7 mouse cellular contexts compared by ENCODE assay signal in genomic region chr11:30771267-30771903, GRCm38 (mm10). TPM values are rescaled to one million over a fixed set of nuclear protein-coding genes. Genes with fewer than 3 reads are reported as not detected.
A peak's percentile ranks its signal among the peaks of the same experiment; 100 is the strongest.
DNase-seq lines count a peak whose midpoint lies in the region; ATAC-seq lines count a peak whose summit lies in the region.

TSS of gene Psme4 (plus strand) at chr11:30771726.

- H3K4me1 ChIP-seq in intestine, embryonic 15.5 days (replicated peaks) = 0 out of 2 replicates have a peak, but pooled peaks cover 2% of the 10 kb centered on the region
- H3K4me1 ChIP-seq in midbrain, embryonic 10.5 days = peaks cover 22% of the 10 kb centered on the region

- no peaks in the 10 kb centered on the region for H3K27me3 ChIP-seq in intestine, embryonic 15.5 days (replicated peaks)
- H3K27me3 ChIP-seq in midbrain, embryonic 10.5 days (ENCODE audit: low read depth, poor library complexity, severe bottlenecking) = no peaks in the 10 kb centered on the region

- H3K9ac ChIP-seq in intestine, embryonic 15.5 days = peak within 1 kb of the TSS; percentile 99

- H3K36me3 ChIP-seq in intestine, embryonic 15.5 days = no peaks in the 10 kb centered on the region
- H3K36me3 ChIP-seq in midbrain, embryonic 10.5 days = no peaks in the 10 kb centered on the region

- peak within 1 kb of the TSS; percentile 96 for H3K4me3 ChIP-seq in intestine, embryonic 15.5 days (replicated peaks)
- peak within 1 kb of the TSS; percentile 94 for H3K4me3 ChIP-seq in midbrain, embryonic 10.5 days

- H3K9me3 ChIP-seq in intestine, embryonic 15.5 days = no peaks in the 10 kb centered on the region
- H3K9me3 ChIP-seq in midbrain, embryonic 10.5 days (replicated peaks) = no peaks in the 10 kb centered on the region

- peak; percentile 93 to 94 for DNase-seq in adrenal gland, adult 18-20 months (ENCODE audit: low spot score in 2 of 2)
- DNase-seq in embryo, embryonic 11 days = peak; percentile 98
- peak; percentile 90 to 96 for DNase-seq in gastrocnemius, postnatal 36 days
- DNase-seq in left cerebral cortex, postnatal 25 days (ENCODE audit: low spot score in 2 of 2) = peak; percentile 91 to 95
- DNase-seq in midbrain, embryonic 10.5 days (ENCODE audit: low spot score) = peak; percentile 95
- DNase-seq in right cerebral cortex, postnatal 4 days = peak; percentile 88

- intact Hi-C loops in gastrocnemius, postnatal 36 days (cut with DNase I) = no loop called here
- intact Hi-C loops in left cerebral cortex, postnatal 25 days (cut with DNase I) = no loop called here

- ATAC-seq in intestine, embryonic 15.5 days = peak; percentile 99

- peak within 1 kb of the TSS; percentile 70 for H3K4me2 ChIP-seq in intestine, embryonic 15.5 days (replicated peaks)

- under 1% methylated on average over 43 of the region's 43 CpGs for WGBS in intestine, embryonic 15.5 days
- 1% methylated on average over 43 of the region's 43 CpGs for WGBS in midbrain, embryonic 10.5 days

- peak within 1 kb of the TSS; percentile 93 for H3K27ac ChIP-seq in intestine, embryonic 15.5 days
- H3K27ac ChIP-seq in midbrain, embryonic 10.5 days (replicated peaks) = peak within 1 kb of the TSS; percentile 96

RNA-seq across cellular contexts. Expression of gene Psme4, which starts in this region (rescaled TPM):
- total RNA-seq in adrenal gland, adult 18-20 months (2021) = 10 to 100 TPM; 48.8 to 61.6 TPM
- 100 to 1,000 TPM; 152 to 161 TPM for total RNA-seq in gastrocnemius, postnatal 36 days (2021)
- 16.4 and 17.5 TPM in 2 replicates for polyA plus RNA-seq in intestine, embryonic 15.5 days (2015; fragmentation: Nextera tagmentation; extraction: Ambion mirVana)
- total RNA-seq in left cerebral cortex, postnatal 25 days (2021) = 10 to 100 TPM; 41.7 to 51.1 TPM
- polyA plus RNA-seq in midbrain, embryonic 10.5 days (2016; fragmentation: Nextera tagmentation; extraction: Ambion mirVana) = 20.7 and 22.4 TPM in 2 replicates

Comparison
In these comparisons a context has a peak if more than half of its experiments do, and no peak if none do; other contexts are left out.
1. Peak in every context shown above with its lines: DNase-seq, ATAC-seq, H3K4me3 ChIP-seq and H3K27ac ChIP-seq.